Mouse (Mus musculus): ENCODE measurements around the gene Gm42417. TPM values are rescaled to one million over a fixed set of nuclear protein-coding genes. Genes with fewer than 3 reads are reported as not detected.
A peak's percentile ranks its signal among the peaks of the same experiment; 100 is the strongest.

Gm42417 gene
- total RNA-seq (2014; rRNA removed) (not detected in 2 replicates), polyA plus RNA-seq (2012; rRNA removed) (not detected in 2 replicates)

GRCm38 (mm10) chr1:36539186-36539585 is at the start of gene Gm42417:
TSS of gene Gm42417 (minus strand) at chr1:36539429.
- TF ChIP-seq POLR2A (IDR thresholded peaks at IDR 0.05; ENCODE audit: extremely low read depth, insufficient read depth, low read length): no peak
- no peak for TF ChIP-seq CTCF (IDR thresholded peaks at IDR 0.05; ENCODE audit: low read depth, low read length)
- Histone ChIP-seq H3K27me3 (ENCODE audit: control insufficient read depth, insufficient read depth, low read length) (no peaks in the 10 kb centered on the region), H3K79me2 (ENCODE audit: control insufficient read depth, insufficient read depth, low read length) (no peaks in the 10 kb centered on the region), H3K9ac (ENCODE audit: low read depth, low read length) (no peak within 1 kb of the TSS), H3K4me1 (ENCODE audit: control insufficient read depth, insufficient read depth, low read length) (peaks cover 22% of the 10 kb centered on the region), H3K4me3 (ENCODE audit: insufficient read depth, low read depth, low read length) (no peak within 1 kb of the TSS), H3K27ac (replicated peaks; ENCODE audit: insufficient read depth, low read depth, low read length) (peak within 1 kb of the TSS; percentile 43), H3K36me3 (ENCODE audit: control insufficient read depth, insufficient read depth, low read length) (no peaks in the 10 kb centered on the region)
- 9% methylated on average over 9 of the region's 9 CpGs for WGBS
- peak; percentile 94 for DNase-seq (ENCODE audit: extremely low read depth, low read depth, low spot score)

- H3K4me3 ChIP-seq (ENCODE audit: insufficient read depth, low read depth, low read length): no peak overlapping the region
- H3K27me3 ChIP-seq (ENCODE audit: control insufficient read depth, insufficient read depth, low read length): no peaks in the 10 kb centered on the region
- no peak overlapping the region for H3K27ac ChIP-seq (replicated peaks; ENCODE audit: insufficient read depth, low read depth, low read length)
- no peak overlapping the region for H3K9ac ChIP-seq (ENCODE audit: low read depth, low read length)
- no peaks in the 10 kb centered on the region for H3K79me2 ChIP-seq (ENCODE audit: control insufficient read depth, insufficient read depth, low read length)
- WGBS: 95% methylated on average over 6 of the region's 6 CpGs
- no peaks in the 10 kb centered on the region for H3K4me1 ChIP-seq (ENCODE audit: control insufficient read depth, insufficient read depth, low read length)
- no peaks in the 10 kb centered on the region for H3K36me3 ChIP-seq (ENCODE audit: control insufficient read depth, insufficient read depth, low read length)
- TF ChIP-seq POLR2A (IDR thresholded peaks at IDR 0.05; ENCODE audit: extremely low read depth, insufficient read depth, low read length): no peak
- TF ChIP-seq CTCF (IDR thresholded peaks at IDR 0.05; ENCODE audit: low read depth, low read length): no peak
- no peak for DNase-seq (ENCODE audit: extremely low read depth, low read depth, low spot score)
Observed at GRCm38 (mm10) chr1:36587860-36588259, 48.6 kb upstream of the Gm42417 start.

- DNase-seq (ENCODE audit: extremely low read depth, low read depth, low spot score): no peak
- no peaks in the 10 kb centered on the region for H3K4me1 ChIP-seq (ENCODE audit: control insufficient read depth, insufficient read depth, low read length)
- TF ChIP-seq CTCF (IDR thresholded peaks at IDR 0.05; ENCODE audit: low read depth, low read length) (no peak), POLR2A (IDR thresholded peaks at IDR 0.05; ENCODE audit: extremely low read depth, insufficient read depth, low read length) (no peak)
- 90% methylated on average over 4 of the region's 4 CpGs for WGBS
- H3K27me3 ChIP-seq (ENCODE audit: control insufficient read depth, insufficient read depth, low read length): no peaks in the 10 kb centered on the region
- H3K36me3 ChIP-seq (ENCODE audit: control insufficient read depth, insufficient read depth, low read length): no peaks in the 10 kb centered on the region
- no peak overlapping the region for H3K27ac ChIP-seq (replicated peaks; ENCODE audit: insufficient read depth, low read depth, low read length)
- H3K9ac ChIP-seq (ENCODE audit: low read depth, low read length): no peak overlapping the region
- H3K79me2 ChIP-seq (ENCODE audit: control insufficient read depth, insufficient read depth, low read length): no peaks in the 10 kb centered on the region
- H3K4me3 ChIP-seq (ENCODE audit: insufficient read depth, low read depth, low read length): no peak overlapping the region
Observed at GRCm38 (mm10) chr1:36586288-36586687, 47.1 kb upstream of the Gm42417 start.

GRCm38 (mm10) chr1:36583408-36584116 is 44.3 kb upstream of the Gm42417 start:
- 85% methylated on average over 8 of the region's 8 CpGs for WGBS
- DNase-seq (ENCODE audit: extremely low read depth, low read depth, low spot score): no peak

GRCm38 (mm10) chr1:36582211-36582610 is 43.0 kb upstream of the Gm42417 start:
- H3K4me1 ChIP-seq (ENCODE audit: control insufficient read depth, insufficient read depth, low read length): peaks cover 2% of the 10 kb centered on the region; the same call in 1 of the 2 replicates
- H3K9ac ChIP-seq (ENCODE audit: low read depth, low read length): no peak overlapping the region
- no peaks in the 10 kb centered on the region for H3K36me3 ChIP-seq (ENCODE audit: control insufficient read depth, insufficient read depth, low read length)
- WGBS: 82% methylated on average over 8 of the region's 8 CpGs
- H3K79me2 ChIP-seq (ENCODE audit: control insufficient read depth, insufficient read depth, low read length): no peaks in the 10 kb centered on the region
- no peak for TF ChIP-seq POLR2A (IDR thresholded peaks at IDR 0.05; ENCODE audit: extremely low read depth, insufficient read depth, low read length)
- no peak for TF ChIP-seq CTCF (IDR thresholded peaks at IDR 0.05; ENCODE audit: low read depth, low read length)
- no peak for DNase-seq (ENCODE audit: extremely low read depth, low read depth, low spot score)
- H3K4me3 ChIP-seq (ENCODE audit: insufficient read depth, low read depth, low read length): no peak overlapping the region
- no peak overlapping the region for H3K27ac ChIP-seq (replicated peaks; ENCODE audit: insufficient read depth, low read depth, low read length)
- no peaks in the 10 kb centered on the region for H3K27me3 ChIP-seq (ENCODE audit: control insufficient read depth, insufficient read depth, low read length)

More at GRCm38 (mm10) chr1:36583408-36584116, 44.3 kb upstream of the Gm42417 start:
- Histone ChIP-seq H3K9ac (ENCODE audit: low read depth, low read length) (no peak overlapping the region), H3K4me3 (ENCODE audit: insufficient read depth, low read depth, low read length) (no peak overlapping the region), H3K27ac (replicated peaks; ENCODE audit: insufficient read depth, low read depth, low read length) (no peak overlapping the region), H3K27me3 (ENCODE audit: control insufficient read depth, insufficient read depth, low read length) (no peaks in the 10 kb centered on the region), H3K79me2 (ENCODE audit: control insufficient read depth, insufficient read depth, low read length) (no peaks in the 10 kb centered on the region), H3K4me1 (ENCODE audit: control insufficient read depth, insufficient read depth, low read length) (peaks cover 2% of the 10 kb centered on the region; the same call in 1 of the 2 replicates), H3K36me3 (ENCODE audit: control insufficient read depth, insufficient read depth, low read length) (no peaks in the 10 kb centered on the region)
- TF ChIP-seq POLR2A (IDR thresholded peaks at IDR 0.05; ENCODE audit: extremely low read depth, insufficient read depth, low read length) (no peak), CTCF (IDR thresholded peaks at IDR 0.05; ENCODE audit: low read depth, low read length) (no peak)

GRCm38 (mm10) chr1:36581260-36581659 is 42.0 kb upstream of the Gm42417 start:
- WGBS: 80% methylated on average over 5 of the region's 5 CpGs
- Histone ChIP-seq H3K79me2 (ENCODE audit: control insufficient read depth, insufficient read depth, low read length) (no peaks in the 10 kb centered on the region), H3K4me3 (ENCODE audit: insufficient read depth, low read depth, low read length) (no peak overlapping the region), H3K27me3 (ENCODE audit: control insufficient read depth, insufficient read depth, low read length) (no peaks in the 10 kb centered on the region), H3K9ac (ENCODE audit: low read depth, low read length) (no peak overlapping the region), H3K27ac (replicated peaks; ENCODE audit: insufficient read depth, low read depth, low read length) (no peak overlapping the region), H3K36me3 (ENCODE audit: control insufficient read depth, insufficient read depth, low read length) (no peaks in the 10 kb centered on the region), H3K4me1 (ENCODE audit: control insufficient read depth, insufficient read depth, low read length) (peaks cover 5% of the 10 kb centered on the region; the same call in 1 of the 2 replicates)
- TF ChIP-seq CTCF (IDR thresholded peaks at IDR 0.05; ENCODE audit: low read depth, low read length) (no peak), POLR2A (IDR thresholded peaks at IDR 0.05; ENCODE audit: extremely low read depth, insufficient read depth, low read length) (no peak)
- DNase-seq (ENCODE audit: extremely low read depth, low read depth, low spot score): no peak

Data from liver, adult 2 months (tissue).